Mouse (Mus musculus) small intestine, adult 2 months (tissue): ENCODE results near the gene Glis3.

Experiments used
- CTCF ChIP-seq: fragments of 200-500 bp; IDR thresholded peaks from 2 replicates; pipeline ENCODE4 v1.5.1; 2012; ENCODE audit warnings: low read depth, mild to moderate bottlenecking, control low read depth, inconsistent platforms, low read length, moderate library complexity, mixed read lengths; ENCODE audit not compliant: insufficient replicate concordance, insufficient read length; ENCODE audit errors: extremely low read depth
- POLR2A ChIP-seq: fragments of 200-500 bp; IDR thresholded peaks from 2 replicates; pipeline ENCODE4 v1.6.1; 2012; ENCODE audit warnings: low read depth, mild to moderate bottlenecking, control low read depth, inconsistent platforms, low read length, moderate library complexity

GRCm38 (mm10) chr19:28376401-28376800, 303.5 kb downstream of the Glis3 start:
- TF ChIP-seq CTCF, result no peak
- TF ChIP-seq POLR2A, result no peak
